Mouse (Mus musculus) heart, adult 9 months (tissue): Measurements from ENCODE around the gene Galnt18.

ENCODE experiments used
- DNase-seq, 2 experiments: peaks; one replicate each; pipeline ENCODE4 v3.0.0; 2022; ENCODE audit warnings: low spot score in 2 of 2

Gene Galnt18

DNA sequence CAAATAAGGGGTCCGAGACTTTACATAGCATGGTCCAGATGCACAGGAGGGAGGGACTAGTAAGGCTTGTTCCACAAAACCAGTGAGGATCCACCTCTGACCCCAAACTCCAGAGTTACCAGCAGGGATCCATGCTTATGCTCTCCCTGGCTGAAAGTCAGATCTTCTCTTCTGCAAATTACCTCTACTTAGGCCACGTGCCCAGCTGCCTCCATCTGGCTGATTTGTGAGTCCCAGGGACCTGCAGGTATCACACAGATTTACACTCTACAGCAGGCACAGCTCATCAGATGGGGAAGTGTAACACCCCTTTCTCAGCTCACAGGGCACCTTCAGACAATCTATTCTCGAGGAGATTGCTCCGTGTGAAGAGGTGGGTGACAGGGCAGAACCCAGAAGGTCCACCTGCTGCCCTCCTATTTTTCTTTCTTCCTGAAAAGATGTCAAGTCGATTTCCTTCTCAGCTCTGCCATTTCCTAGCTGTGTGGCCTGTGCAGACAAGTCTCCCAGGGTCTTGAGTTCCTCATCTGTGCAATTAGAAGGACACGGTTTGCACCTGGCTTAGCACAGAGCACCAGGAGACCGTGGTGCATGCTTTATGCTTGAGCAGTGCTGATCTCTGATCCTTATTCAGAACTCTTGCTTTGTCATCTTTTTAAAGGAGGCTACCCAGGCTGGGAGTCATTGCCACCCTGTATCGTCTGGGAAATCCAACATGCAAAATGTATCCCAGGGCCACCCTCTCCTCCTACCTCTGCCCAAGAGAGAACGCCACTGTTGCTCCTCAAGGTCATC lies 216.3 kb downstream of the Galnt18 start:
- DNase-seq: no peak

DNA sequence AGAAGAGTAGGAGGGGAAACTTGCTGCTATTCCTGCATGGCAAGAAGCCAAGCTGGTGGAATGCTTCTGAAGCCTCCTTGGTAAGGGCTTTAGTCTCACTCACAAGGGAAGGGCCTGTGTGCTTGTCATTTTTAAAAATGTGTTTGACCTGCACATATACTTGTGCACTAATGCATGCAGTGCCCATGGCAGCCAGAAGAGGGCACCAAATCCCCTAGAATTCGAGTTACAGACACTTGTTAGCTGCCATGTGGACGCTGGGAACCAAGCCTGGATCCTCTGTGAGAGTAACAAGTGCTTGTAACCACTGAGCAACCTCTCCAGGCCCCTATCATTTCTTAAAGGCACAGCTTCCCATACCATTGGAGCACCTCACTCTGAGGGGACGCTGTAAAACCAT lies 219.7 kb downstream of the Galnt18 start:
- no peak for DNase-seq

DNA sequence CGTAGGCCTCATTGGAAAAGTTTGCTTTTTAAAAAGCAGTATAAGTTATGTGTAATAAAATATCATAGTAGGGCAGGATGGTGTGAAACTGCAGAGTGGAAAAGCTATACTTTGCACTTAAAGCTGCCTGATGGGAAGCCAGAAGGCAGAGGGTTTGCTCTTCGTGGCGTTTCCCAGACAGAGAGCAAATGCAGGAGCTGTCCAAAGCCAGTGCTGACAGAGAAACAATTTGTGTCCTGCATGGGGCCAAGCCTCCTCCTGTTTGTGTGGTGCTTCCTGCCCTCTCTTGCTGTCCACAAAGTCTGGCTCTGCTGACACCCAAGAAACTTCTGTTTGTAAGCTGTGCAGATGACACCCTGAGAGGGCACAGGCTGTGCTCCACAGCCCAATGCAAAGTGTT lies 220.8 kb downstream of the Galnt18 start:
- DNase-seq: no peak

DNA sequence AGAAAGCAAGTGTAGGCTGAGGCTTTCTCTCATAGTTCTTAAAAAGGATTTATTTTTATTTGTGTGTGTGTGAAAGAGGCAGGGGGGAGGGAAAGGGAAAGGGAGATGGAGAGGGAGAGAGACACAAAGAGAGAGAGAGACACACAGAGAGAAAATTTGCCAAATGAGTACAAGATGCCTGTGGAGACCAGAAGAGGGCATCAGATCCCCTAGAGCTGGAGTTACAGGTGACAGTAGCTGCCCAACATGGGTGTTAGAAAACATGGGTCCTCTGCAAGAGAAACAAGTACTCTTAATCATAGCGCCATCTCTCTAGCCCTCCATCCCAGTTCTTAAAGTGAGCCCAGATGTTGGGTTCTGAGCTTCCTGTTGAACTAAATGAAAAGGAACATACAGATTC lies 228.8 kb downstream of the Galnt18 start:
- no peak for DNase-seq

DNA sequence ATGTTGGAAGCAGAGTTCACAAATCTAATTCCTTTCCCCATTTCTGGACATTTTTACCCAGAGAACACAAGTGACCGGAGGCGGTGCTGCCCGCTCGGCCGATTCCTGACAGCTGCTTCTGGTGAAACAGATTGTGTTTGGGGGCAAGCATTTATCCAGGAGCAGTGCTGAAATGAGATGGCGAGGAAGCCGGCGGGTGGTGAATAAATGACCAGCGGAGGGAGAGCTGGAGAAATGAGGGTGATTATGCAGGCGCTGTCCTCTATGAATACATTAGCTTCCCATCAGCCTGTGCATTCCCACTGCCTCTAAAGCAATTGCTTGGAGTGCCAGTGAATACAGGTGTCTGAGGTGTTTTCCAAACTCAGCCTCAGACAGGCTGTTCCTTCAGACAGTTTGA lies 232.7 kb downstream of the Galnt18 start:
- DNase-seq: no peak

DNA sequence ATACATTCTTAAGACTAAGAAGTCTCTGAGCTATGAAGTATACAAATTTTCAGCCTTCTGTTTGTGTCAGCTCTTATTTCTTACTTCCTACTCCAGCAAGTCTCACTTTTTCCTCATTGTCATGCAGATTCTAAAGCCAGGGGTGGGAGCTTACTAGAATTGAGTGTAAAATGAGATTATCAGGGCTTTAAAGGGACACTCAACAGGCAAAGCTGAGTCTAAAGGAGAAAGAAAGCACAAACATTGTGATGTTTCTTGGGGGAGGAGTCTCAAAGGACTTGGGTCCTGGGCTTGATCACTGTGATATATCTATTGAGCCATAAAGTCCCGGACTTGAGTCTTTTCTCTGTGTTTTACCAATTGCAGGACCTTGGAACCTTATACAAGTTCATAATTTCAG lies 234.2 kb downstream of the Galnt18 start:
- DNase-seq: no peak

DNA sequence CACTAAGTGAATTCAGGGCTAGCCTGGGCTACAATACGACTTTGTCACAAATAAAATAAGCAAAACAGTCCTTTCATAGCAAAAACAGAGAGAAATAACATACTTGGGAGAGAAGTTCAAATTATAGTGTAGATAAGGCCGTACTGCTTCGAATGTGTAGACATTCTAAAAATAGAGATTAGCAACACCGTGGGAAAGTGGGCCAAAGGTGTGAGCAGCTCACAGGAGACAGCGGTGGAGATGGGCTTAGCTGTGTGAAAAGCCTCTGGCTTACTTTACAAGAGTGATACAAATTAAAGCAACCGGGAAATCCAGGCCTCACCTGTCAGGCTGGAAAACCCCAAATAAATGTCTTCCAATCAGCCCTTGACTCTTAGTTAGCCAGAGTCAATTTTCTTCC lies 241.8 kb downstream of the Galnt18 start:
- DNase-seq: peak in 1 of 2 experiments; percentile 19

DNA sequence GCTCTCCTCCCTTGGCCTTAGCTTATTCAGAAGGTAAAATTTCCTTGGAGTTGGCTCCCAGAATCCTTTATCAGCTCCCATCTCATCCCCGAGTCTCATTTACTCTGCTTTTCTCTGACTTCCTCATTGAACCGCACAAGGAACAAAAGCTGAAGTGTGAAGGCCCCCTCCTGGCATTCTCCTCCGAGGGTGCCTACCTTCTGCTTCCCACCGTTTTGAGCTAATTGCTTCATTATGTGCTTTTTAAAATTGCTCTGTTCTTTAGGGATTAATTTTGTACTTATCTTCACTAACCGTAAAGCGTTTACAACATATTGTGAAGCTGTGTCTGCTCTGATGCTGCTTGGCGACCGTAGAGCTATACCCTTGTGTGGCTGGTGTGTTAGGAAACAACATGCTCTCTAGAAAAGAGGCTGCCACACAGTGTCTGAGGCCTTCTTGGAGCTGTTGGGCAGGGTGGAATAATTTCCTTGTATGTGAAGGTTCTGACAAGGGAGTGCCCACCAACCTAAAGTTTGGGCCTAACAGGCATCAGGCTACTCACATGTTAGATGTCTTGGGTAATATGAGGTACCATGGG lies 244.9 kb downstream of the Galnt18 start:
- no peak for DNase-seq

DNA sequence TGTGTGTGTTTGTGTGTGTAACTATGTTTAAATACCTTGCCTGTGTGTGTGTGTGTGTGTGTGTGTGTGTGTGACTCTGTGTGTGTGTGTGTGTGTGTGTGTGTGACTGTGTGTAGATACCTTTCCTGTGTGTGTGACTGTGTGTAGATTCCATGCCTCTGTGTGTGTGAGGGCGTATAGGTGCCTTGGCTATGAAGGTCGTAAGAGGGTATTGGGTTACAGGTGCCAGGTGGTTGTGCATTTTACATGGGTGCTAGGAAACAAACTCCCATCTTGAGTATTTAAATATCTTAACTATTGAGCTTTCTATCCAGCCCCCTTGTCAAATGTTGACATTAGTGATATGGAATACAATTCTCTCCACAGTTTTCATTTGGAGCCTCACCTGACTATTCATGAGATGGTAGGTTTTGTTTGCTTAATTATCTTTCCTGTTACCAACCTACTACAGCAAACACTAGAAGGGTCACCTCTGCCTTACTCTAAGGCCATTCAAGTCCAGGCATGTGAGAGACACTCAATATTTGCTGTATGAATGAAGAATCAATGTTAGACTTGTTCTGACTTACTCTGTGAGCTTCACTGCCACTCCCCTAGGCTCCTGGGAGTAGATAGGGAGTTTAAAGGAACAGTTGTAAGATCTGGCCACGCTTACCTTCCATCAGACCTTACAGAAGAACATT lies 250.7 kb downstream of the Galnt18 start:
- DNase-seq: no peak

DNA sequence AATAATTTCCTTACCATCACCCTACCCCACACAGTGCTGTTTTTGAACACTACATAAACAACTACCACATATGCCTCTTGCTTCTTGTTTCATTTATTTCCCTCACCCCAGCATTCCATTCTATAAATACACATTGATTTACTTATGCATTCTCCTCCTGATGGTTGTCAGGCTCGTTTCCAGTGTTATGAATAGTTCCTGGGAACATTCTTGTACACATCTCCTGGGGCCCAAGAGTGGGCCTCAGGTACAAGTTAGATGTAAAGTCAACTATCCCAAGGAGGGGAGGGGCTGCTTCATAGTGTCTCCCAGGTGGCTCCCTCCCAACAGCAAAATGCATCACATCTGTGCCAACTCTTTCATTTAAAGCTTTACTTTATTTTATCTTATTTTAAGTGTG lies 251.3 kb downstream of the Galnt18 start:
- DNase-seq: no peak

DNA sequence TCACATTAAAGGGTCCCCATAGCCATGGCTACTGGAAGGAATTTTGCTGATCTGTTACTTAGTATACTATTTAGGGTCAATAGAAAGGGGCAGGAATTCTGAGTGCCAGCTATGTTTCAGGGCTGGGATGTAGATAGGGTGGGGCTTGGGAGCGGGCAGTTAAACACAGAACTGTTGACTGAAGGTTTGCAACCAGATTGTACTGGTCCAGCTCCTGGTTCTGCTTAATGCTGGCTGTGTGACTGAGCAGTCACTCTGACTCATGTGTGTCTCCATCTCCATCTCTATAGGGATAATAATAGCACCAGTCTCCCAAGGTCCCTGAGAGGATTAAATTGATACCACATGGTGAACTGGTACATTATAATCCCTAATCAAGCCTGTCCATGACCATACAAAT lies 258.9 kb downstream of the Galnt18 start:
- no peak for DNase-seq

DNA sequence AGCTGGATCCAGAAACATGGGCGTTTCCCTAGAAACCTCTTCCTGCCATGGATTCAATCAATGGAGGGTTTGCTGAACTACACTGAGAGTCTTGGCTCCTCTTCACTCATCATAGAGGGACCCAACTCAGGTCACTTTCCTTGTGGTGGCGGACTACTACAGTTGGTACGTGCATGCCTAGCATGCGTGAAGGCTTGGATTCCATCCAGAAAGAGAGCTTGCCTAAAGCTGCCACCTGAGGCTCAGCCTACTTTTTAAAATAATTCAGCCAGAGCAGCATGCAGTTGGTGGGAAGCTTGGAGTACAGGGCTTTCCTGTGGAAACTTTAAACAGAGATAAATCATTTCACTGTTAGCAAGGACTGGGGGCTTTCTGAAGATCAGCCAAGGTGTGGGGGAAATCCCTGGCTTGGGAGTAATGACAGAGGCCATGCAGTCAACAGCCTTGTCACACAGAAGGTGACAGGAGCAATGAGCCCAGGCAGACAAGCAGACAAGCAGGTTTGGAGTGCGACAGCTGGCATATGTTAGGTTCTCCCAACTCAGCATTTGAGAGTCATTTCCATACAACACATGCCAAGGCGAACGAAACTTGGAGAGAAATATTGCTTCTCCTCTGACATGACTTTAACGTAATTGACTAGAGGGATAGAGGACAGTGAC lies 261.1 kb downstream of the Galnt18 start:
- DNase-seq: no peak

DNA sequence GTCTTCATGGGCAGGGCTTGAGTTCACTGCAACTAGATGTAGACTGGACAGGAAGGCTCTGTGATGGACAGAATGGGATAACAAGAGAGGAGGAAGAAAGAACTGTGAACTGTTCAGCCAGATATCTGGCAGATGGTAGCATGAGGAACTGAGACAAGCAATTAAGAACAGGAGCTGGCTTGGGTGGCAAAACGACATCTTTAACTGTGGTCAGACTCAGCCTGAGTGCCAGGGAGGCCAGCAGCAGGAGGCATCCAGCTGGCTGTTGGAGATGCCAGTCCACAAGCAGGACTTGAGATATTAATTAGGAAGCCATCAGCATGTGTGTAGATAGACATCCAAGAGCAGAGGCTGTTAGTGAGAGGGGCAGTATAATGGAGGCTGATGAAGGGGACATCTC lies 262.9 kb downstream of the Galnt18 start:
- no peak for DNase-seq

DNA sequence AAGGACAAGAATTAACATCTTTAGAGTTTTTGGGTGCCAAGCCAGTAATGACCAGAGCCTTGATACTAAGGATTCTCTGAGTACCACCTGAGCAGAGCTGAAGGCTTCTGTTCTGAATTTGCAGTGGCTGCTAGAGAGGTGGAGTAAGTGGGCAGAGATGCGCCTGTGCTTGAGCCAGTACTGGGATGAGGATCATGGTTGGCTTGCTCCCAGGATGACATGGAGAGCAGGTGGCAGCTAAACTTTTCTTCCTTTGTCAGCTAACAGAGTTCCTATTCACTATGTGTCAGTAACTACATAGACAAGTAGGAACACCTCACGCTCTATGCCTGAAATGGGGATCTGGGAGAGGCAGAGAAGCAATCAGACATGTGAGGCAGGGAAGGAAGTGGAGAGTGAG lies 264.3 kb downstream of the Galnt18 start:
- no peak for DNase-seq

DNA sequence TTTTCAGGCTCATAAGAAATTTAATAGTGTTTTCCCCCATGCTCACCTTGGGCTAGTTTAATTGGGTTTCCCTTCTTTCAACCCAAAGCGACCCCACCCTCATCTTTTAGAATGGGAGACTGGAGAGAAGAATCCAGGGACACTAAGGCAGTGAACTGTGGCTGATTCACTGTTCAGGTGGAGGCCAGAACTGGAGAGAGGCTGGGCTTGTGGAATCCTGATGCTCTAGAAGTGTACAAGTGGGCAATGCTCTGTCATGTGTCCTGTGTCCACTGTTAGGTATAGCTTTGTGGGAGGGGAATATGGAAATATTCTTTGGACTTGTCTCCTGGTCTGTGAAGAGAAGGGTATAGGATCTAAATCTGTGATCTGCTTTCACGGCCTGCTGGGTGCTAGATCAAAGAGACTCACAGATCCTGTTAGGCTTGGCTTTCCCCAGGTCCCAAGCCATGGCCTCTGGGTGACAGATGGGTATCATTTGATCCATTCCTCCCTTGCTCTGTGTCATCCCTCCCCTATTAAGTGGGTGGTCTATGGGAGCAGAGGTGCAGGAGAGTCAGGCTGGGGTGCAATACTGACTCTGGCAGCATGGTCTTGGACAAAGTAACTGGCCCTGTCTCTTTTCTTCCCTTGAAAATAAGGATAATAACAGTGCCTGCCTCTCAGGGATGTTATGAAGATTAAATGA lies 270.5 kb downstream of the Galnt18 start:
- DNase-seq: no peak

DNA sequence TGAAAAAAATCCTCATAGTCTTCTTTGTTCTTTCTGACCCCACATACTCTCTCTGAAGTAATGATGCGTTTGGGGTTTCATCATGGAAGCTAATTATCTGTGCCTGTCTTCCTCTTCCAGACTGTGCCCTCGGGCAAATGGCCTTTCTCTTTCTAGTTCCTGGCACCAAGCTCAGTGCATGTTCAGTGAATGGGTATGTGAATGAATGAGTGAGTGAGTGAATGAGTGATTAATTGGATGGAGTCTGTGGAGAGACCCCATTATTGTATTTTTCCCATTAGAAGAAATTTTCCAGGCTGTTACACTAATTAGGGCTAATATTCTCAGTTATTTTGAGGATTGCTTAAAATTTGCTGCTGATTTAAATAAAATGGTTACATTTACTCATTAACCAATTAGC lies 279.2 kb downstream of the Galnt18 start:
- DNase-seq: no peak

DNA sequence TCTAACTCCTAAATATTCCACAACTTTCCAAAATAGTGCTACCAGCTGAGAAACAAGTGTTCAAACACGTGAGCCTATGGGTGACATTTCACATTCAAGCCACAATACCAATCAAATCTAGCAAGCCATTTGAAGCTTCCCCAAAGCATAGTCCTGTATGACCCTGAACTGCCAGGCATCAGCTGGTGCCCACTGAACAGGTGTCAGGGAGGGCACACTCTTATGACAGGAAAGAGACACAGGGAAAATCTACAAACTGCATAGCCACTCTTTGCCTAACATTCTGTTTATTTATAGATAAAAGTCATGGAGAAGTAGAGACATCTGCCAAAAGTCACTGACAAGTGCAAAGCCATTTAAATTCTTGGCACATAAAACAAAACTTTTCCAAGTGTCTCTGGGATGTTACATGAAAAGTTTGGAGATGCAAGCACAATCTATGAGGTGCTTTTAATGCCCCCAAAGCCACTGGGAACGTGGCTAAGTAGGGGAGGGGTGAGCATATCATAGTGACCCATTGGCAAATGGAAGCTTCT lies 280.5 kb downstream of the Galnt18 start:
- no peak for DNase-seq

DNA sequence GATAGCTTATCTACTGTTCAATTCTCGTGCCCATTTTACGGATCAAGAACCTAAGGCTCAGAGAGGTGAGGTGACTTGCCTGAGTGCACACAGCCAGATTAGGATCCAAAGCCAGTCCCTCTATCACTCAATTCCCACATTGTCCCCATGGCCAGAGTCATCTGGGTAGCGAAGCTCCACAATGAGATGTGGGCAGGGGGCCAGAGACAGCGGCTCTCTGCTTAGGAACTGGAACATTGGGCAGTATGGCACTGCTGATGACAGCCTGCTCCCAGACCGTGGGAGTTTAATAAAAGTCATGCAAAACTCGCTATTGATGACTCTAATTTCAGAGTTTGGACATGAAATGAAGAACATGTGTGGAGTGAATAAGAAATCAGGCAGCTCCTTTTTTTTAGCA lies 282.6 kb downstream of the Galnt18 start:
- DNase-seq: no peak

DNA sequence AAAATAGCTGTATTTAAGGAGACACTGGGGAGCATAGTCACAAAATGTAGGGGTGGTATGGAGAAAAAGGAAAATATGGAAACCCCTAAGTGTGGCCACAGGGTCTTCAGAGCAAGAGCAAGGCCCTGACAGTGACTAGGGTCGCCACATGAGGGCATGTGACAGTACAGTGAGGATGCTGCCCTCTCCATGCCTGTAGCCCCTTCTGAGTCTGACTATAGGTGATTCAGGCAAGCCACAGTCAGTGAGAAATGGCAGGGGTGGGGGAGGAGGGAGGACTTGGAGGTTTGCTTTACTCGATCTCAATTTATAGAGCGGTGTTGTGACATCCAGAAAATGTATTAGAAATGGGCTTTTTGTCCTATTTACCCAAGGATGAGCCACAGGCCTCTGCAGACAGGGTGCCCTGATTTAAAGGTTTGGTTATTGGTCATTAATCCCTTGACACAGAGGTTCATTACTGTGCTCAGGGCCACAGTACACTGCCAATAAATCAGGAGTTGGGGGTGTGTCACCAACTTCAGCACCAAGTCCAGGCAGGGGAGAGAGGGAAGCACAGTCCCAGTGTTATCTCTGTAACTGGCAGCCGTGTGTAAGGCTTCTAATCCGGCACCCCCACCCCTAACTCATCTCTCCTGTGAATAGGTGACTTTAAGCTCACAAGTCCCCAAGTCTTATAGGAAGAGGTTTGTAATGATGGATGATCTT lies 287.4 kb downstream of the Galnt18 start:
- DNase-seq: no peak

DNA sequence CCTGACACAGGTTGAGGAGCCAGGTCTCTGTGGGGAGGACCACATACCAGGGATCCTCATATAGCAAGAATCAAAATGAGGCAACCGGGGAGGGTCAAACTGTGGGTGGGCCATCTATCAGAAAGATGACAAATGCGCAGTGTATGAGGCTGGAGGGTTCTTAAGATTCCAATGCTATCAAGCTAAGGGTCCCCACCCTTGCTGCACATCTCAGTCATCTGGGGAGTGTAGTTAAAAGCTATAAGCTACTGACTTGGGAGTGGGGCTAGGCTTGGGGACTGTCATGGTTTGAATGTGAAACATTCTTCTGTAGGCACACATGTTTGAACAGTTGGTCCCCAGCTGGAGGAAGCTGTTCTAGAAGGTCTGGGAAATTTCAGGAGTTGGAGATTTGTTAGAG lies 288.2 kb downstream of the Galnt18 start:
- no peak for DNase-seq

DNA sequence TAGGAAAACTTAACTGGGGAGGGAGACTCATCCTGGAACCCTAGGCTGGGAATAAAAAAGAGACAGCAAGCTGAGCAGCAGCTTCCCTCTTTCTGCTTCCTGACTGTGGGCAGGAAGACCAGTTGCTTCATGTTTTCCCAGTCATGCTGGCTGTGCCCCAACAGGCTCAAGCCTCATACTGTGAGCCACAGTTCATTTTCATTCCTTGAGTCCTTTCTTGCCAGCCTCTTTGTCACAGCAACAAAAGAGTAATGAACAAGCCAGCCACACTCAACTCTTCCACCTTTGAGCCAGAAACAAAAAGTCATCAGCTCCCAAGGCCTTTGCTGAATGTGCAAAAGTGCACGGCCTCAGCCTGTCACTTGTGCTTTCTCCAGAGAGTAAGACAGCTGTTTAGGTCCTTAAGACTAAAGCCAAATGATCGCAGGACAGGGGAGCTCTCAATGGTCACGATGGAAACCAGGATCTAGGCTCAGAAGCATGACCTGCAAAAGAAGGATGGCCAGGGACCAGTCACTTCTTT lies 292.9 kb downstream of the Galnt18 start:
- peak; percentile 17 to 19 for DNase-seq
